Mouse (Mus musculus): ENCODE results near the gene Nipal3.

Nipal3 gene

GRCm38 (mm10) chr4:135505794-135506193 is 11.0 kb upstream of the Nipal3 start:
- peak; percentile 43 to 55 for DNase-seq (ENCODE audit: low spot score in 2 of 2)

GRCm38 (mm10) chr4:135501587-135501986 is 6.7 kb upstream of the Nipal3 start:
- no peak for DNase-seq (ENCODE audit: low spot score in 2 of 2)

- DNase-seq (ENCODE audit: low spot score in 2 of 2) = peak in 1 of 2 experiments; percentile 32
These were observed 5.0 kb upstream of the Nipal3 start for GRCm38 (mm10) chr4:135499831-135500230.

DNA sequence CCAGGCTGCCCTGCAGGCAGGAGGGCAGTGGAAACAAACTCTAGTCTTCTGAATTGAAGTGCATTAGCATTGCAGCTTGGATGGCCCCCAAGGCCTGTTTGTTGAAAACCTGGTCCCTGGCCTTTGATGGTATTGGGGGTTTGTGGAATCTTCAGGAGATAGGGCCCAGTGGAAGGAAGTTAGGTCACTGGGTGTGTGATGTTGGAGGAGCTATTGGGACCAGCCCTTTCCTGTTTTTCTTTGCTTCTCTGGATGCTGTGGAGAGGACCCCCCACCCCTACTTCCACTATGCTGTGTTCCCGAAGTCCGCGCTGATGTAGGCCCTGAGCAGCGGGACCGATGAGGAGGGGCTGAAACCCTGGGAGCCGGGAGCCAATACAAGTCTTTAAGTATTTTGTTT is 3.3 kb upstream of the Nipal3 start:
- DNase-seq (ENCODE audit: low spot score in 2 of 2) = no peak

GRCm38 (mm10) chr4:135495810-135496209 is 972 bp upstream of the Nipal3 start:
- DNase-seq (ENCODE audit: low spot score in 2 of 2) = no peak

DNA sequence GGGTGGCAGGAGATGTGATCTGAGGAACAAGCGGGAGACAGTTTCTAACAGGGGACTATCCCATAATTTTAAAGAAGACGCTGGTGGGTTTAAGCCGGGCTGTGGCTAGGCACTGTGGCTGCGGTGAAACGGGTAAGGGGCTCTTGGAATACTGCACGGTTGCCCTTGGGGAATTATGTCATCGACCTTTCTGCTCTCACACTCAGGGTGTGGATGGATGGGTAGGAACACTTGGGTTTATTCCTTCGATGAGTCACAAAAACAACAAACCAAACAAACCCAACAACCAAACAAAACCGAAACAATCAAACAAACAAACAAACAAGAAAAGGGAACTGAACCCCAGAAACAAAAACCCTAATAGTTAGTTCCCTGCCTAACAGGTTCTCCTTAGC is 556 bp upstream of the Nipal3 start:
- DNase-seq (ENCODE audit: low spot score in 2 of 2) = no peak

- peak; percentile 11 to 29 for DNase-seq (ENCODE audit: low spot score in 2 of 2)
These were observed 932 bp downstream of the Nipal3 start for GRCm38 (mm10) chr4:135493691-135494520.

- peak; percentile 37 to 50 for DNase-seq (ENCODE audit: low spot score in 2 of 2)
These were observed 1.6 kb downstream of the Nipal3 start for GRCm38 (mm10) chr4:135493271-135493670.

GRCm38 (mm10) chr4:135489256-135489655 is 5.6 kb downstream of the Nipal3 start:
- DNase-seq (ENCODE audit: low spot score in 2 of 2) = no peak

- DNase-seq (ENCODE audit: low spot score in 2 of 2) = no peak
These were observed 8.5 kb downstream of the Nipal3 start for GRCm38 (mm10) chr4:135486352-135486751.

DNA sequence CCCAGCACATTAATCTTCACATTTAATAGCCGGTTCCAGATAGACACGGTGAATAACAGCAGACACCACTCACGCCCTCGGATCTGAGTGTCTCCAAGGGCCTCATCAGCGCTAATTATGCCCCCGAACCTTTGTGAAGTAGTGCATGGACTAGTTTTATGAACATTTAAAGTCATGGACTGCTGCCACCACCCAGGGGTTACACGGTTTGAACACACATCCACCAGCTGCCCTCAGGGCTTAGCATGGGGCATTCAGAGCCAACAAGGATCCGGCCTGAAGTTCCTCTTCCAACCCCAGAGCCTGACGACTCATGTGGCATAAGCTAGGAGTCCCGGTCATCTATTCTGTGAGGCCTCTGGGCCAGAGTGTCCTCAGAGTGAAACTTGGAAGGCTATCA is 9.8 kb downstream of the Nipal3 start:
- no peak for DNase-seq (ENCODE audit: low spot score in 2 of 2)

- no peak for DNase-seq (ENCODE audit: low spot score in 2 of 2)
These were observed 14.5 kb downstream of the Nipal3 start for GRCm38 (mm10) chr4:135480370-135480769.

DNA sequence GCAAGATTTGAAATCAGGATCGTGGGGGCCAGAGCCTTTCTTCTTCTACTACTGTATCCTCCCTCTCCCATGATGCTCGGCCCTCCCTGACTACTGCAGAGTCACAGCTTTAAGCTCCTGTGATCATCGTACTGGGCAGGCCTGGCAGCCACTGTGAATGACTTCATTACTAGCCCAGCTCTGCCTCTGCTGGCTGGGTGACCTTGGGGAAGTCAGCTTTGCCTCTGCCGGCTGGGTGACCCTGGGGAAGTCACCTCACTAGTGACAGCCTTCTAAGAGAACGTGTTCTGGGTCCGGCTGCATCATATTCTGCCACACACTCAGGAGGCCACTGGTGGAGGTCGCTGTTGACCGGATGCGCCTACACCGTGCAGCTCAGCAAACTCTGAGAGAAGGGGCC is 17.0 kb downstream of the Nipal3 start:
- no peak for DNase-seq (ENCODE audit: low spot score in 2 of 2)

GRCm38 (mm10) chr4:135463406-135463805 is 31.4 kb downstream of the Nipal3 start:
- no peak for DNase-seq (ENCODE audit: low spot score in 2 of 2)

DNA sequence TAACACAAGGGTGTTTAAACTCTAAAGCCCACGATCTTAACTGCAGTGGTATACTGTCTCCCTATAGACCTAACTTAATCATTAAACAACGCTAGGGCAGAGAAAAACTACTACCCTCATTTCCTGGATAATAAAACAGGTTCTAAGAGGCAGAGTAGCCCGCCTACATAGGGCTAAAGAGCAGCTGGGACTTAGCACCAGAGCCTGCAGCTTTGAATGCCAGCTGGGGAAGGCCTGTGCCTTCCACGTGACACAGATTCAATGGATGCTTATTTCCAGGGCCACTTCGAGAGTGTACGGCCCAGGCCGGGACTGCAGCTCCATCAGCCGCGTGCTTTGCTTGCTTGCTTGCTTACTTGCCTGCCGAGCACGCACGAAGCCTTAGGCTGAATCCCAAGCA is 41.3 kb downstream of the Nipal3 start:
- DNase-seq (ENCODE audit: low spot score in 2 of 2) = no peak

- no peak for DNase-seq (ENCODE audit: low spot score in 2 of 2)
These were observed 41.7 kb downstream of the Nipal3 start for GRCm38 (mm10) chr4:135453164-135453563.

DNA sequence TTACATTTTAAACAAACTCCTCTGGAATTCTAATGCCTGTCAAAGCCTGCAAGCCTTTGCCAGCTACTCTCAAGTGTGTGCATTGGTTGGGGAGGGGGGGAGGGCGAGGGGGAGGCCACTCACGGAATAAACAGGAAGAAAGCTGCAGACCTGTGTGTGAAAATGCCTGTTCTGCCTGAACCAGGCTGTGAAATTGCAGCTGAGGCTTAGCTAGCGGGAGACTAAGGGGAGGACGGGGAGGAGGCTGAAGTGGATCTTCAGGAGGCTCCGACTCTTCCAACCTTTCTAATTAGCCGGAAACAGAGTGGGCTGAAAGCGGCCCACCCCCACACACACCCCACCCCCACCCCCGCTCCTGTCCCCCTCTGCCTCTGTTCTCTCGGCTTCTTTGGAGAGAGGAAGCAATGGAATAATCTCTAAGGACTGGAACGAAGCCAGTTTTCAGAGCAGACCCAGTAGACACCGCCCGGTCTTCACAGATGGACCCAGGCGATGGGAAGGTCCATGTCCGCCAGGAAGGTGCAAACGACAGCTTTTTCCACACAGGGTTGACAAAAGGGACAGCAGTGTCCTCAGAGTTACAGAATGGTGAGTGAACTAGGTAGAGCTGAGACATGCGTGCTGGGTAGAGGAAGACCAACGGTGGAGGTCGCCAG is 43.4 kb downstream of the Nipal3 start:
- DNase-seq (ENCODE audit: low spot score in 2 of 2) = no peak

GRCm38 (mm10) chr4:135442473-135442872 is 52.4 kb downstream of the Nipal3 start:
- no peak for DNase-seq (ENCODE audit: low spot score in 2 of 2)

DNA sequence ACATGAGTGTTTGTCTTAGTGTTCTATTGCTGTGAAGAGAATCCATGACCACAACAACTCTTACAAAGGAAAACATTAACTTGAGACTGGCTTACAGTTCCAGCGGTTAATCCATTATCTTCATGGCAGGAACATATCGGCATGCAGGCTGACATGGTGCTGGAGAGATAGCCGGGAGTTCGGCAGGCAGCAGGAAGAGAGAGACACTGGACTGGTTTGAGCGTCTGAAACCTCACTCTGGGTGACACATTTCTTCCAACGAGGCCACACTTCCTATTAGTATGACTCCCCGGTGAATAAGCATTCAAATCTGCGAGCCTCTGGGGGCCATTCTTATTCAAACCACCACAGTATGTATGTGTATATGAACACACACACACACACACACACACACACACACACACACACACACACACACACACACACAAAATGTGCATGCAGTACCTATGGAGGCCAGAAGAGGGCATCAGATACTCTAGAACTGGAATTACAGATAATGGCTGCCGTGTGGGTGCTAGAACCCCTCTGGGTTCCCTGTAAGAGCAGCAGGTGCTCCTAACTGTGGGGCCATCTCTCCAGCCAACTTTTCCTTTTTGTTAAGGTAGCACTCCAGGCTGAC is 54.8 kb downstream of the Nipal3 start:
- DNase-seq (ENCODE audit: low spot score in 2 of 2) = peak; percentile 55 to 70

DNA sequence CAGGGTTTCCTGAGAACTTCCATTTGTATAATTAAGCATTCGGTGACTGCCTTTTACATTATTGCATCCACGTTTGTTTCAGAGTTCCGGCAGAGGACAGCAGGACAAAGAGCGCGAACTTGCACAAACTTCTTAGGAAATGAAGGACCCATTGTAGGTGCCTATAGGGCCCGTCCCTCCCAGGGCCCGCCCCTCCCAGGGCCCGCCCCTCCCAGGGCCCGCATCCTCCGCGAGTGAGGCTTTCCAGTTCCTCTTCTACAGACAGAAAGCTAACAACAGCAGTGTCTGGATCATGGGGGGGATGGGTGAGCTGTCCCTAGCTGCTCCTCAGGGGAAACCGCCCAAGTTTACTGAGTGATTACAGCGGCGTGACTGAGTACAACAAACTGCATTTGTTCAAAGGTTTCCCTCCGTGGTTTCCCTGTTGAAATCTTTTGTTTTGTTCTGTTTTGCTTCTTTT is 55.6 kb downstream of the Nipal3 start:
- peak; percentile 32 to 72 for DNase-seq (ENCODE audit: low spot score in 2 of 2)

DNA sequence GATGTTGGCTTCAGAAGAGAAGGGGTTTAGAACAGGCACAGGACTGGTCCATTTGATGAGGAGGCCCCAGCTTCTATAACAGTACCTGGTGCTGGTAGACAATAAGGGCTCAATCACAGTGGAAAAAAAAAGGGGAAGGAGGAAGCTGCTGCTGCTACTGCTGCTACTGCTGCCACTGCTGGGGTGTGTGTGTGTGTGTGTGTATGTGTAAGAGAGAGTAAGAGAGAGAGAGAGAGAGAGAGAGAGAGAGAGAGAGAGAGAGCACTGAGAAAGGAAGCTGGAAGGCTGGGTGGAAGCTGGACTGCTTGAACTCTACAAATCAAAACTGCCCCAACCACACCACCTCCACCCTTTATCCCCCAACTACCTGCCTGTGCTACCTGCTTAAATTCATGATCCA is 56.9 kb downstream of the Nipal3 start:
- no peak for DNase-seq (ENCODE audit: low spot score in 2 of 2)

- DNase-seq (ENCODE audit: low spot score in 2 of 2) = peak in 1 of 2 experiments; percentile 30
These were observed 58.5 kb downstream of the Nipal3 start for GRCm38 (mm10) chr4:135436291-135436690.

DNA sequence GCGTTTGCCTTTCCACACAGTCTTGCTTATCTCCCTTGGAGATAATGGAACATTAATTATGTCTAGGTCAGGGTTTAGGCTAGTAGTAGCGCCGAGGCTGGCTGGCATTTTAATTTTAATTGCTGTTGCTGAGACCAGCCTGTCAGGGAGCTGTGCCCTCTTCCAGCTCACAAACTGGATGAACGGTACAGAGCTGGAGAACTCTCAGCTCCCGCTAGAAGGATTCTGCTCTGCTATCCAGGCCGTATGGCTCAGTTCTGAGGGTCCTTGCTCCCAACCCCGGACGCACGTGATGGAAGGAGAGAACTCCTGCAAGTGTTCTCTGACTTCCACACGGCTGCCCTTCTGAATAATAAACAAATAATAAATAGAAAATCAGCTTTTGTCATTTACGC is 60.4 kb downstream of the Nipal3 start:
- no peak for DNase-seq (ENCODE audit: low spot score in 2 of 2)
